Mouse (Mus musculus) heart, adult 8-10 months (tissue): ENCODE measurements at regions not wholly inside any gene's neighbourhood (a gene's known extent, or its start where the extent isn't known, plus 50 kb on each side); places are given as distances from the start of the nearest gene placed in this dataset.
"Not testable (repeated sequence)": the region's sequence is repeated elsewhere in the genome, so short reads cannot be mapped to it uniquely, and the experiment has no call there.

Experiments used
- DNase-seq: peaks from one replicate; pipeline ENCODE4 v3.0.0; 2022; ENCODE audit warnings: low spot score

GRCm38 (mm10) chr1:150160314-150160713, 60.5 kb downstream of the Ptgs2 start:
- no peak for DNase-seq

GRCm38 (mm10) chr1:150164890-150165596, 65.2 kb downstream of the Ptgs2 start:
- peak; percentile 1 for DNase-seq

- DNase-seq, result no peak
Observed at GRCm38 (mm10) chr1:150165597-150165973, 65.8 kb downstream of the Ptgs2 start.

- DNase-seq, result no peak
Observed at GRCm38 (mm10) chr1:150167172-150167571, 67.3 kb downstream of the Ptgs2 start.

GRCm38 (mm10) chr1:150174204-150174603, 74.4 kb downstream of the Ptgs2 start:
- DNase-seq, result no peak

- DNase-seq, result no peak
Observed at GRCm38 (mm10) chr1:150177029-150177740, 77.4 kb downstream of the Ptgs2 start.

GRCm38 (mm10) chr1:150202022-150202421, 102.2 kb downstream of the Ptgs2 start:
- DNase-seq, result no peak

GRCm38 (mm10) chr1:150212454-150212853, 106.8 kb upstream of the Pdc start:
- DNase-seq, result no peak

GRCm38 (mm10) chr1:150216672-150217071, 102.5 kb upstream of the Pdc start:
- DNase-seq, result no peak

GRCm38 (mm10) chr1:150218802-150219201, 100.4 kb upstream of the Pdc start:
- no peak for DNase-seq

- no peak for DNase-seq
Observed at GRCm38 (mm10) chr1:150225529-150225928, 93.7 kb upstream of the Pdc start.

GRCm38 (mm10) chr1:150239504-150239903, 79.7 kb upstream of the Pdc start:
- not testable (repeated sequence) for DNase-seq

- no peak for DNase-seq
Observed at GRCm38 (mm10) chr1:150240110-150240509, 79.1 kb upstream of the Pdc start.

GRCm38 (mm10) chr1:150241153-150241552, 78.1 kb upstream of the Pdc start:
- no peak for DNase-seq

GRCm38 (mm10) chr1:150242108-150242507, 77.1 kb upstream of the Pdc start:
- no peak for DNase-seq

GRCm38 (mm10) chr1:150244916-150245315, 74.3 kb upstream of the Pdc start:
- DNase-seq, result no peak

- no peak for DNase-seq
Observed at GRCm38 (mm10) chr1:150251422-150251821, 67.8 kb upstream of the Pdc start.

- no peak for DNase-seq
Observed at GRCm38 (mm10) chr1:150251876-150252275, 67.3 kb upstream of the Pdc start.

- DNase-seq, result no peak
Observed at GRCm38 (mm10) chr1:150257596-150257995, 61.6 kb upstream of the Pdc start.

- DNase-seq, result no peak
Observed at GRCm38 (mm10) chr1:150260355-150260754, 58.9 kb upstream of the Pdc start.

GRCm38 (mm10) chr1:150266502-150266901, 52.7 kb upstream of the Pdc start:
- no peak for DNase-seq

GRCm38 (mm10) chr1:150267003-150267402, 52.2 kb upstream of the Pdc start:
- no peak for DNase-seq
